17 mouse cellular contexts compared by ENCODE assay signal in genomic region chr17:44623707-44624106, GRCm38 (mm10).
DNase-seq lines count a peak whose midpoint lies in the region; ATAC-seq and TF ChIP-seq lines count a peak whose summit lies in the region.
"Had no signal": no experiment of that assay in that cellular context is flagged by ENCODE, and none has a peak within 500 bp of the region (broad histone marks: within the 10 kb centered on the region; RNA-seq: fewer than 3 reads in every experiment).

No protein-coding gene starts in this region.

- TF ChIP-seq CTCF in left cerebral cortex, adult 2 months (IDR thresholded peaks at IDR 0.05): no peak

- H3K27ac ChIP-seq in heart, embryonic 15.5 days: no peak overlapping the region
- peak overlapping the region; percentile 75 for H3K27ac ChIP-seq in left cerebral cortex, adult 2 months
- 0 out of 2 replicates have a peak overlapping the region, but pooled peaks have one; percentile 22 for H3K27ac ChIP-seq in embryonic facial prominence, embryonic 15.5 days (replicated peaks)
- no peak overlapping the region for H3K27ac ChIP-seq in stomach, embryonic 15.5 days
- no peak overlapping the region for H3K27ac ChIP-seq in forebrain, embryonic 15.5 days (replicated peaks)
- H3K27ac ChIP-seq: midbrain, embryonic 12.5 days had no signal

- ATAC-seq in heart, embryonic 15.5 days (replicated peaks; ENCODE audit: insufficient number of reproducible peaks, insufficient read depth, low FRiP score, low read depth): no peak
- ATAC-seq in embryonic facial prominence, embryonic 15.5 days (ENCODE audit: insufficient number of reproducible peaks, low FRiP score, low TSS enrichment, low read depth): no peak
- ATAC-seq in stomach, embryonic 15.5 days (ENCODE audit: insufficient read depth, low FRiP score, low read depth): no peak
- ATAC-seq in forebrain, embryonic 15.5 days (replicated peaks): no peak
- ATAC-seq: liver, postnatal 0 days had no signal

- 0 out of 2 replicates have a peak overlapping the region, but pooled peaks have one; percentile 6 for H3K4me2 ChIP-seq in heart, embryonic 15.5 days
- no peak overlapping the region for H3K4me2 ChIP-seq in embryonic facial prominence, embryonic 15.5 days (replicated peaks)
- peak overlapping the region; percentile 16; the same call in 1 of the 2 replicates for H3K4me2 ChIP-seq in stomach, embryonic 15.5 days
- no peak overlapping the region for H3K4me2 ChIP-seq in forebrain, embryonic 15.5 days (replicated peaks)
- H3K4me2 ChIP-seq: heart, embryonic 11.5 days; midbrain, embryonic 12.5 days had no signal

- no peaks in the 10 kb centered on the region for H3K9me3 ChIP-seq in heart, embryonic 15.5 days (replicated peaks)
- no peaks in the 10 kb centered on the region for H3K9me3 ChIP-seq in embryonic facial prominence, embryonic 15.5 days (replicated peaks)
- H3K9me3 ChIP-seq in stomach, embryonic 15.5 days: no peaks in the 10 kb centered on the region
- H3K9me3 ChIP-seq in forebrain, embryonic 15.5 days: no peaks in the 10 kb centered on the region
- H3K9me3 ChIP-seq: midbrain, embryonic 12.5 days had no signal

- intact Hi-C loops in heart, postnatal 36 days (cut with DNase I): no loop called here
- intact Hi-C loops in left cerebral cortex, adult 2 months (cut with DNase I): no loop called here

- WGBS in heart, embryonic 15.5 days: 40% methylated on average over 2 of the region's 2 CpGs
- WGBS in embryonic facial prominence, embryonic 15.5 days: 58% methylated on average over 2 of the region's 2 CpGs
- whole genome bisulfite sequencing in stomach, embryonic 15.5 days: 30% methylated on average over 2 of the region's 2 CpGs
- WGBS in forebrain, embryonic 15.5 days: 76% methylated on average over 2 of the region's 2 CpGs

- no peaks in the 10 kb centered on the region for H3K36me3 ChIP-seq in heart, embryonic 15.5 days
- H3K36me3 ChIP-seq in embryonic facial prominence, embryonic 15.5 days: 0 out of 2 replicates have a peak, but pooled peaks cover 4% of the 10 kb centered on the region
- no peaks in the 10 kb centered on the region for H3K36me3 ChIP-seq in stomach, embryonic 15.5 days
- no peaks in the 10 kb centered on the region for H3K36me3 ChIP-seq in forebrain, embryonic 15.5 days
- H3K36me3 ChIP-seq: midbrain, embryonic 12.5 days had no signal

- no peak overlapping the region for H3K9ac ChIP-seq in heart, embryonic 15.5 days
- H3K9ac ChIP-seq in embryonic facial prominence, embryonic 15.5 days: no peak overlapping the region
- H3K9ac ChIP-seq in stomach, embryonic 15.5 days: no peak overlapping the region
- no peak overlapping the region for H3K9ac ChIP-seq in forebrain, embryonic 15.5 days (replicated peaks)
- H3K9ac ChIP-seq: liver, postnatal 0 days; midbrain, embryonic 12.5 days had no signal

- no peak overlapping the region for H3K4me3 ChIP-seq in heart, embryonic 15.5 days
- no peak overlapping the region for H3K4me3 ChIP-seq in left cerebral cortex, adult 2 months
- H3K4me3 ChIP-seq in embryonic facial prominence, embryonic 15.5 days (replicated peaks): no peak overlapping the region
- H3K4me3 ChIP-seq in stomach, embryonic 15.5 days (replicated peaks): no peak overlapping the region
- H3K4me3 ChIP-seq in forebrain, embryonic 15.5 days: no peak overlapping the region
- H3K4me3 ChIP-seq: midbrain, embryonic 12.5 days had no signal

- no peaks in the 10 kb centered on the region for H3K27me3 ChIP-seq in heart, embryonic 15.5 days
- H3K27me3 ChIP-seq in embryonic facial prominence, embryonic 15.5 days: no peaks in the 10 kb centered on the region
- no peaks in the 10 kb centered on the region for H3K27me3 ChIP-seq in stomach, embryonic 15.5 days (replicated peaks)
- H3K27me3 ChIP-seq in forebrain, embryonic 15.5 days: no peaks in the 10 kb centered on the region
- H3K27me3 ChIP-seq: midbrain, embryonic 12.5 days had no signal

- DNase-seq in heart, postnatal 36 days: no peak
- DNase-seq in left cerebral cortex, adult 2 months (ENCODE audit: extremely low spot score in 1 of 2, low spot score in 2 of 2): no peak
- DNase-seq in left cerebral cortex, adult 8-10 months (ENCODE audit: low spot score in 2 of 2): no peak
- DNase-seq: adrenal gland, postnatal 10 days; B cell, adult 2 months; cerebellum, adult 11 months; cerebellum, postnatal 25 days; kidney, postnatal 25 days; liver; liver, postnatal 0 days; right cerebral cortex, postnatal 25 days had no signal

- no peaks in the 10 kb centered on the region for H3K4me1 ChIP-seq in heart, embryonic 15.5 days (replicated peaks)
- H3K4me1 ChIP-seq in embryonic facial prominence, embryonic 15.5 days: peaks cover 10% of the 10 kb centered on the region
- no peaks in the 10 kb centered on the region for H3K4me1 ChIP-seq in stomach, embryonic 15.5 days
- H3K4me1 ChIP-seq in forebrain, embryonic 15.5 days: no peaks in the 10 kb centered on the region
- H3K4me1 ChIP-seq: midbrain, embryonic 12.5 days had no signal

Comparison
In these comparisons a context has a peak if more than half of its experiments do, and no peak if none do; other contexts are left out.
1. H3K27ac ChIP-seq: peak in left cerebral cortex, adult 2 months (single experiment) and embryonic facial prominence, embryonic 15.5 days (single experiment); none in heart, embryonic 15.5 days (single experiment), stomach, embryonic 15.5 days (single experiment) and forebrain, embryonic 15.5 days (single experiment).
2. H3K4me2 ChIP-seq: peak in heart, embryonic 15.5 days (single experiment) and stomach, embryonic 15.5 days (single experiment); none in embryonic facial prominence, embryonic 15.5 days (single experiment) and forebrain, embryonic 15.5 days (single experiment).